Mouse (Mus musculus) thymus, postnatal 0 days (tissue): ENCODE data around the gene Daglb. TPM values are rescaled to one million over a fixed set of nuclear protein-coding genes. Genes with fewer than 3 reads are reported as not detected.
"Not testable (repeated sequence)": the region's sequence is repeated elsewhere in the genome, so short reads cannot be mapped to it uniquely, and the experiment has no call there.

Experiments
- DNase-seq: peaks from one replicate; pipeline ENCODE4 v3.0.0-alpha.2; 2015; ENCODE audit warnings: low spot score
- polyA plus RNA-seq: library from polyadenylated mRNA; unstranded; fragments of >200 nt; fragmentation: Nextera tagmentation; extraction: Ambion mirVana; gene quantifications from 2 replicates; pipeline ENCODE4 v1.2.1, GENCODE M21; 2015

Daglb gene
- polyA plus RNA-seq, 1 experiment from 2014 or later: 4.5 TPM

- DNase-seq: peak; percentile 48
Observed at GRCm38 (mm10) chr5:143484955-143485354, 20.6 kb downstream of the Daglb start.

- DNase-seq: no peak
Observed at GRCm38 (mm10) chr5:143487193-143487592, 22.8 kb downstream of the Daglb start.

DNA sequence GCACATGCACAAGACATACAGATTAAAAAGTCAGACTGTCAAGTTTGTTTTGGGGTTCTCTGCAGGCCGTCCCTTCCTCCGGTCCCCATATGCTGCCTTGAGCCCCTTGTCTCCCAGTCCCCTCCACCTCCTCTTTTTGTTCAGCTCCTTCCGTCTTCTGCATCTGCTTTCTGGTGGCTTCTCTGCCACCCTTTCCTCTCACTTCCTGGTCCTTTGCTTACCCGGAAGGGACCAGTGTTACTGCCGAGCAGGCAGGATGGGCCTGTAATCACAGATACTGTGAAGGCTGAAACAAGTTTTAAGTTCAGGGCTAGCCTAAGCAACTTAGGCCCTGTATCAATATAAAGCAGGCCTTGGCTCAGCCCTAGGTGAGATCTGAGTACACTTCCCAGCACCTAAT lies 23.6 kb downstream of the Daglb start:
- DNase-seq: no peak

DNA sequence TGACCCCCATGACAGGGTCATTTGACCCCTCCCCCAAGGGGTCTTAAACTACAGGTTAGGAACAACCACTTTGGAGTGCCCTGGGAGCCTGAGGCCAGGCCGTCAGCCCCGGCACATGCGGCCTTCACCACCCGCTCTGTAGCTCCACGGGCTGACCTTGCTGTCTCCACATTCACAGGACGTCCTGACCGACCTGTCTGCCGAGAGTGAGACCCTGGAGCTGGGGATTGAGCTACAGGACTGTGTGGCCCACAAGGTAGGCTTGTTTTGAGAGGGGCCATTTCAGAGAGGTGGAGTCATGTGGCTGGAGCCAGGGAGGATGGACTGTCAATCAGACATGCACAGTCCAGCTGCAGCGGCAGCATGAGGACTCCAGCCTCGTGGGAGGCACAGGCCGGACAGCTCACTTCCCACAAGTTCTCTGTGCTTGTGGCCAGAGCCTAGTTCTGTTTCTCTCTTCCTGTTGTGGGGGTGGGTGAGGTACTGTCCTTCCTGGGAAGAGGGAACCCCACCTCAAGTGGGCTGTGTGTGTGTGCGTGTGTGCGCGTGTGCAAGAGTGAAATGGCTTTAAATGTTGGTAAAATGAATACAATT lies 25.5 kb downstream of the Daglb start:
- DNase-seq: no peak

DNA sequence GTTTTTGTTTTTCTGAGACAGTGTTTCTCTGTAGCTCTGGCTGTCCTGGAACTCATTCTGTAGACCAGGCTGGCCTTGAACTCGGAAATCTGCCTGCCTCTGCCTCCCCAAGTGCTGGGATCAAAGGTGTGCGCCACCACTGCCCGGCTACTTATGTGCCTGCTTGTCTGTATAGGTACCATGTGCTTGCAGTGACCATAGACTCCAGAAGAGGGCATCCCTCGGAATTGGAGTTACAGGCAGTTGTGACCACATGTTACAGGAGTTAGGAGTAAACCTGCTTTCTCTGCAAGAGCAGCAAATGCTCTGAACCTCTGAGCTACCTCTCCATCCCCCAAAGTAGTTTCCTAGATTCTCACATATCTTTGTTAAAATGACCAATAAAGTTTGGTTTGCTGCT lies 27.4 kb downstream of the Daglb start:
- DNase-seq: no peak

GRCm38 (mm10) chr5:143493163-143493562 lies 28.8 kb downstream of the Daglb start:
- no peak for DNase-seq

- no peak for DNase-seq
Observed at GRCm38 (mm10) chr5:143495708-143496107, 31.3 kb downstream of the Daglb start.

DNA sequence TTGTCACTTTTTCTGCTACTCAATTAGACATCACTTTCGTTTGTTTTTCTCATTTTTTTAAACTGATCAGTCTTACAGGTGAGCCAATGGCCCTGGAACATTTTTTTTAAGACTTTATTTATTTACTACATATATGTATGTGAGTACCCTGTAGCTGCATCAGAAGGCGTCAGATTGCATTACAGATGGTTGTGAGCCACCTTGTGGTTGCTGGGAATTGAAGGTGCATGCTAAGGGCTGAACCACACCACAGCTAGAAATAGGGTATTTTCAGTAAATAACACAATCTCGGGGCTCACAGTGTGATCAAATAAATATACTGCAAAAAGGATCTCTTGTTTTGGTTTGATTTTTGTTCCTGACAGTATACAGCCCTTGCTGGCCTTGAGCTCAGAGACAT lies 33.1 kb downstream of the Daglb start:
- no peak for DNase-seq

DNA sequence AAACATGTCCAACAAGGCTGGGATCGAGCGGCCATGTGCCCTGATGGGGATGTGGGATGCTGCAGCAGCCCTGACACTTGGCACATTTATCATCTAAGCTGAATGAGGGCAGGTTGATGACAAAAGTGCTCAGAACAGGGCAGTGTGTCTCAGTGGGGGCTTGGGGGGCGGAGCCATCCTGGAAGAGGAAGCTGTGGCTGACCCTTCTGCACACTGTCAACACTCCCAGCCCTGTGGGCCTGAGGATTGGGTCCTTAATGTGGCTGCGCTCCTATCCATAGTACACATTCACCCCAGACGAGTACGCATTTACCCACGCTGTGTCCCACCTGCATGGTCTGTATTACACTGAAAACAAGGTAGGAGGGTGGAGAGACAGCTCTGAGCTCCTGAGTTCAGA lies 34.8 kb downstream of the Daglb start:
- no peak for DNase-seq

DNA sequence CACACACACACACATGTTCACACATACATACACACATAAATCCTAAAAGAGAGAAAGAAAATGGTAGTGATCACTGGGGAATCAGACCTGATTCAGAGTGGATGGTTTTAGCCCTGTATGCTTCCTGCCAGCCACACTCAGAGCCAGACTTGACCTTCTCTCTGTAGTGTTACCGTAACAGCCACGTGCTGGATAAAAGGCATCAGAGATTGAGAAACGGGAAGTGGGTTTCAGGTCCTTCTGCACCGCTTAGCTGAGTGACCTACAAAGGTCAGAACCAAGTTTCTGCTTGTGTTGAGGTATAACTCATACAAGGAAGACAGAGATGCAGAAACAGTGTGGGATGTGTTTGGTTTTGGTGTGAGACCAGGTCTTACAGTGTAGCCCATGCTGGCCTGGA lies 35.3 kb downstream of the Daglb start:
- DNase-seq: no peak

DNA sequence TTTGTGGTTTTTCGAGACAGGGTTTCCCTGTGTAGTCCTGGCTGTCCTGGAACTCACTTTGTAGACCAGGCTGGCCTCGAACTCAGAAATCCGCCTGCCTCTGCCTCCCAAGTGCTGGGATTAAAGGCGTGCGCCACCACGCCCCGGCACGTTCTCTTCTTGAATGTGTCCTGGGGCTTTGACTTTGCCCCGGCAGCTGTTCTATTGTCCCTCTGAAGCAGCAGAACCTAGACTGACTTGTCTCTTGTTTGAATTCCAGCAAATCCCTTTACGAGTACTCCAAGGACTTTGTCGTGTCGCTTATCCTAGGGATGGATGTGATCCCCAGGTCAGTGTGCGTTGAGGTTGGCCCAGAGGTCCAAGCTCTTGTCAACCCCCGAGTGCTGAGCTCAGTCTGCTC lies 36.3 kb downstream of the Daglb start:
- not testable (repeated sequence) for DNase-seq

- DNase-seq: no peak
Observed at GRCm38 (mm10) chr5:143501140-143501539, 36.8 kb downstream of the Daglb start.

- DNase-seq: no peak
Observed at GRCm38 (mm10) chr5:143501649-143502048, 37.3 kb downstream of the Daglb start.

GRCm38 (mm10) chr5:143502899-143503557 lies 38.6 kb downstream of the Daglb start:
- no peak for DNase-seq

- DNase-seq: no peak
Observed at GRCm38 (mm10) chr5:143503740-143504139, 39.4 kb downstream of the Daglb start.

DNA sequence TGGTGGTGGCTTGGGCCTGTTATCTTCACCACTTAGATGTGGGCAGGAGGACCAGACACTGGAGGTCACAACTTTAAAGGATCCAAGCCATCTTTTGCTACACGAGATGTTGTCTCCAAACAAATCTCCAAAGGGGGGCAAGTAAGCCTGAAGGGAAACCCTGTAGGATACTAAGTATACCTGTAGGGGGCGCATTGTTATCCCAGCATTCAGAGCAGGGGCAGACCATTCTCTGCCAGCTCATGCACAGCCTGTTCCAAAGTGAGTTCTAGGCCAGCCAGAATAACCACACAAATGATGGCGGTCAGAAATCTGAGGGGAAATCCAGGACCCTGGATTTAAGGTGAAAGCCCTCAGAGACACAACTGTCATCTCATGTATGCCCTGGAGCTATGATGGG lies 40.1 kb downstream of the Daglb start:
- DNase-seq: peak; percentile 60

DNA sequence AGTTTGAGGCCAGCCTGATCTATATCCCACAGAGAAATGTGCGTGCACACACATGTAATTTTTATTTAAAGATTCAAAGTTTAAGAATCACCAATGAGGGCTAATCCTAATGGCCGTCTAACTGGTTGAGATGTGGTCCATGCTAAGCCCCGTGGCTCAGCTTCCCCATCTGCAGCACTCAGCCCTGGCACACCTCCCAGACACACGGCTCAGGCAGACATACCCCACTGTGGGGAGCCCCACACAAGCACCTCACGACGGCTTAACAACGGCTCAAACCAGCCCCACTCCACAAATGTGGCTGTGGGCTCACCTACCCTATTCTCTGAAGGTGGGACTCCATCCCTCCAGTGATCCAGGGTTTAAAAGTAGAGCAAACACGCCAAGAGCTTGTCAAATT lies 40.7 kb downstream of the Daglb start:
- DNase-seq: no peak

DNA sequence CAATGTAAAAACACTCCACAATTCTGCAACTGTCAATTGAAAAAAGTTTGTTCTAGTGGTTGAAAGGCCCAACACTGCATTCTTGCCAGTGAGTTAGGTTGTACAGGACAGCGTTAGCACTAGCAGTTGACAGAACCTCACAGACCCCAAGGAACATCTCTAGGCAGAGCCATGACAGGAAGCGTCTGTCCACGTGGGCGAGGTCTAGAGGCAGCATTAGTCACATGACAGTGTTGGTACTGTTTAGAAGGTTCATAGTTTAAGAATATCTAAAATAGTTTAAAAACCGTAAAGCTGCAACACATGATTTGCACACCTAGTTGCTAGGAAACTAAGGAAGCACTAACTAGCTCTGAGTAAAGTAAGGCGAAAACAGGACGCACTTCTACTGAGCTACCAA lies 41.2 kb downstream of the Daglb start:
- no peak for DNase-seq

DNA sequence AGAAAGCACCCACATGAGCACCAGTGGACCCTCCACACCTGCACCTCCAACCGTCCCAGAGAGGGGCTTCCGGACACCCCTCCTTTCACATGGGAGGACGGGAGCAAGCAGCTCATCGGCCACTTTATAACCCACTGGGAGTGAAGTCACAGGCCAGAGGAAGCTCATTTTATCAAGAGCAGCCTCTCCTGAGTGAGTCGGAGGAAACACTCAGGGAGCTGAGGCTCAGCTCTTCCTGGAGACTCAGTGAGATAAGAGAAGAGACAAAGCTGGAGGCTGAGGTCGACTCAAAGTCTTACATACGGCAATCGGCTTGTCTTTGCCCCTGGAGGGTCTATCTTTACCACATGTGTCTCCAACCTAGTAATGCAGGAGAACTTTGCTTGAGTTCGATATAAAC lies 44.9 kb downstream of the Daglb start:
- DNase-seq: no peak

GRCm38 (mm10) chr5:143509737-143510136 lies 45.4 kb downstream of the Daglb start:
- DNase-seq: no peak

GRCm38 (mm10) chr5:143511577-143511976 lies 47.2 kb downstream of the Daglb start:
- no peak for DNase-seq

- DNase-seq: no peak
Observed at GRCm38 (mm10) chr5:143512305-143512704, 47.9 kb downstream of the Daglb start.

DNA sequence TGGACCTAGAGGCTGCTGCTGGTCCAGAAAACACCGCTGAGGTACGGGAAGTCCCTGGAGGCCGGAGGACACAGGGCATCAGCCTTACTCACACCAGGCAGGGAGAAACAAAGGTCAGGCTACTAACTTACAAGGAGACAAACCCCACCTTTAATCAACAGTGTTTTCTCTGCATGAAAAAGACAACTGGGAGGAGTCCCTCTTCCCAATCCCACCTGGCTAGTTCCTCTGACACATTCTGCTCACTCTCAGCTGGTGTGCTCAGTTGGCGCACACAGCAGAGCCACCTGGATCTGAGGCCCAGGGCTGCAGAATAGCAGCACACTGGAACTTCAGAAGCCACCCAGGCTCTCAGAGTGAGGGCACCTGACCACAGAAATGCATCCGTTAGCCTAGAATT lies 50.5 kb downstream of the Daglb start:
- no peak for DNase-seq
